Mouse (Mus musculus) liver, embryonic 14.5 days (tissue): Measurements from ENCODE around the gene Calhm6.

ENCODE experiments used
- CTCF ChIP-seq: IDR thresholded peaks from 2 replicates; pipeline ENCODE4 v1.5.1; 2016; ENCODE audit warnings: antibody characterized with exemption, low read depth, control low read depth
- EP300 ChIP-seq: IDR thresholded peaks from 2 replicates; pipeline ENCODE4 v1.6.1; 2016; ENCODE audit warnings: antibody characterized with exemption, low read depth

DNA sequence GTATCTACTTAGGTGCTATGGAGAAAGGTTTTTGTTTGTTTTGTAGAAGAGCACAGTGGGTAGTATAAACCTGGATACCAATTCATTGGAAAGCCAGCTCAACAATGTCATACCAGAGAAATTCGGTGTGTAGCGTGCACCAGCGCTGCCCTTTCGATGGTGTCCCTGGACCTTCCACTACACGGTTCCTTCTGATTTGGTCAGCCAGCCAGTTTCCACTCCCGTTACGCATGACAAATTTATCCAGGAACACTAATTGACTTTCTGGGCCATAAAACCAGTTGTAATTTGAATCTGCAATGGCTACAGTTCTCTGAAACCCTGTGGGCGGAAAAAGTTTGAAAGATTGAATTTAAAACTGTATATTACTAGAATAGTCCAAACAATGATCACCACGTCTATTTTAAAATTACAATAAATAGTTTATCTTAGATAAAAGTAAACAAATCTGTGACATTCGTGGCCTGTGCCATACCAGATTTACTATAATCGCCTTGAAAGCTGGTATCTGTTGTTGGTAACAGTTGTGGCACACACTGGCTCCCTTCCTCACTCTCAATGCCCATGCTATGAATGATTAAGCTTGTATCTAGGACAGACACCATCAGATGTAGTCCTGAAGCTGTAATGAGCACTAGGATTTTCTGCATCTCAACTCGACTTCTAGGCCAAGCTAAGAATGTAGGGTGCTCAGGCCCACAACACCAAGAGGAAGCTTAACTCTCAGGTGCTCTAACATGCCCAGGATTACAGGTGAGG, 28.2 kb upstream of the Calhm6 start:
- no peak for TF ChIP-seq CTCF
- TF ChIP-seq EP300 = no peak
